Mouse (Mus musculus): ENCODE data around the gene Ube2h. TPM values are rescaled to one million over a fixed set of nuclear protein-coding genes. Genes with fewer than 3 reads are reported as not detected.

Gene Ube2h
- polyA plus RNA-seq, 1 experiment from 2014 or later: 72.4 TPM

DNA sequence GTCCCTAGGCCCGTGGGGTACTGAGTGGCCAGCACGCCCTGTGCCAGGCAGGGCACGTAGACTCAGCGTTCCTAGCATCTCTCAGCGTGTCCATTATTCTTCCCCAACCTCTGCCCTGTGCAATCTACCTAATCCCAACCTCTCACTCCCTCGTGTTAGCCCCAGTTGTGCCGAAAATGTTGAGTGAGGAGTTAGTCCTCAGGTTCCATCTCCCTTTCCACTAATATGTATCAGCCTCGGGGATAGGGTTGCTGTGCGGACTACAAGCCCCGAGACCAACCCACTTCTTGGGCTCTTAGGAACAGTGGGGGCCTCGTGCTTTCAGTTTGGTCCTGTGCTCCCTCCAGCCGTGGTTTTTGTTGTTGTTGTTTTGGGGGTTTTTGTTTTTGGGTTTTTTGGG lies 127.8 kb downstream of the Ube2h start:
- Histone ChIP-seq H3K4me1 (peaks cover 47% of the 10 kb centered on the region), H3K9me3 (replicated peaks) (no peaks in the 10 kb centered on the region), H3K36me3 (no peaks in the 10 kb centered on the region), H3K4me3 (0 out of 2 replicates have a peak overlapping the region, but pooled peaks have one; percentile 32), H3K9ac (no peak overlapping the region), H3K4me2 (replicated peaks) (peak overlapping the region; percentile 40; the same call in 1 of the 2 replicates), H3K27ac (no peak overlapping the region), H3K27me3 (peaks cover 95% of the 10 kb centered on the region)
- no peak for ATAC-seq (ENCODE audit: low FRiP score)
- under 1% methylated on average over 12 of the region's 12 CpGs for WGBS

GRCm38 (mm10) chr6:30175918-30176421 lies 128.4 kb downstream of the Ube2h start:
- H3K4me1 ChIP-seq: peaks cover 47% of the 10 kb centered on the region
- H3K4me3 ChIP-seq: peak overlapping the region; percentile 32
- H3K36me3 ChIP-seq: no peaks in the 10 kb centered on the region
- H3K9ac ChIP-seq: no peak overlapping the region
- H3K27me3 ChIP-seq: peaks cover 95% of the 10 kb centered on the region
- H3K27ac ChIP-seq: no peak overlapping the region
- WGBS: under 1% methylated on average over 28 of the region's 28 CpGs
- ATAC-seq (ENCODE audit: low FRiP score): 0 out of 2 replicates have a peak, but pooled peaks have one; percentile 6
- H3K9me3 ChIP-seq (replicated peaks): no peaks in the 10 kb centered on the region
- peak overlapping the region; percentile 40 for H3K4me2 ChIP-seq (replicated peaks)

GRCm38 (mm10) chr6:30175225-30175917 lies 129.0 kb downstream of the Ube2h start:
- no peaks in the 10 kb centered on the region for H3K36me3 ChIP-seq
- WGBS: under 1% methylated on average over 45 of the region's 45 CpGs

GRCm38 (mm10) chr6:30174461-30175224 lies 129.7 kb downstream of the Ube2h start:
- Histone ChIP-seq H3K9me3 (replicated peaks) (no peaks in the 10 kb centered on the region), H3K27me3 (peaks cover 95% of the 10 kb centered on the region), H3K36me3 (no peaks in the 10 kb centered on the region), H3K9ac (no peak overlapping the region; the same call in 1 of the 2 replicates), H3K4me1 (peaks cover 47% of the 10 kb centered on the region), H3K4me3 (peak overlapping the region; percentile 32), H3K27ac (peak overlapping the region; percentile 60), H3K4me2 (replicated peaks) (peak overlapping the region; percentile 40)
- ATAC-seq (ENCODE audit: low FRiP score): no peak
- under 1% methylated on average over 28 of the region's 33 CpGs for WGBS

More at GRCm38 (mm10) chr6:30175225-30175917, 129.0 kb downstream of the Ube2h start:
- Histone ChIP-seq H3K4me1 (peaks cover 47% of the 10 kb centered on the region), H3K4me3 (peak overlapping the region; percentile 32), H3K9me3 (replicated peaks) (no peaks in the 10 kb centered on the region), H3K9ac (no peak overlapping the region), H3K4me2 (replicated peaks) (peak overlapping the region; percentile 40), H3K27me3 (peaks cover 95% of the 10 kb centered on the region), H3K27ac (0 out of 2 replicates have a peak overlapping the region, but pooled peaks have one; percentile 17)
- ATAC-seq (ENCODE audit: low FRiP score): no peak

DNA sequence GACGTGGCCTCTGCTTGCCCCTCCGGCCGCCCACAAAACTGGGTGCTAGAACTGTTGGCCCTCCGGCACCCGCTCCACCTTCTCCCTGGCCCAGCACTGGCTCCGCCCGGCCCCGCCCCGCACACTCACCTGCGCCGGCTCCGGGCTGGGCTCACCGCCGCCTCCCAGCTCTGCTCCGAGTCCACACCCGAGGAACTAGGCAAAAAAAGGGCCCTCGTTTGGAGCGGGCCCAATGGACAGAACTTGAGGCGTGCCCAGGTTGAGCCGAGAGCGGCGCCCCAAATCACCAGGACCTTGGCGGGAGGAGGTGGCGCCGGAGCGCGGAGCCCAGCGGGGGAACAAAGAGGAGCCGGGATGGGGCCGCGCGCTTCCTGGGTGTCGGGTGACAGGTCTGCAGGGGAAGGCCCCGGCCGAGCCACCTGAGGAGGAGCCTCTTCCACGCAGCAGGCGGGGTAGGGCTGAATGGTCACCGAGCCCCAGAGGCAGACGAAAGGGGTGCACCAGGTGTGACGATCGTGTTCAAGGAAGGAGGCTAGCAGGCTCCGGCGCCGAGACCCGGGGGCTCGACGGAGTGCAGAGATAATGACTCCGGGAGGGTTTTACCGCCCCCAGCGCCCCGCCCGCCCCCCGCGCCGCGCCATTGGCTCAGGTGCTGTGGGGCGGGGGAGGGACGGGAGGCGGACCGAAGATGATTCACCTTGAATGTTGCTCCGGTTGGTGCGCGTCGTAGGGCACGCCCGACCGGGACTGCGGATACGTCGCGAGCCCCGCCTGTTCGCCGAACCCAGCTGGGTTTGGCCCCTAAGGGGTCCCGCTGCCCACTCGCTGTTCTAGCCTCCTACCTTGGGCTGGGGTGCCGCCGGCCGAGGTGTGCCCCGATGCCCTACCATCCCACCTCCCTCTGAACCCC lies 130.5 kb downstream of the Ube2h start:
- no peaks in the 10 kb centered on the region for H3K9me3 ChIP-seq (replicated peaks)
- H3K36me3 ChIP-seq: no peaks in the 10 kb centered on the region
- ATAC-seq (ENCODE audit: low FRiP score): no peak; the same call in 1 of the 2 replicates
- peak overlapping the region; percentile 32 for H3K4me3 ChIP-seq
- H3K4me2 ChIP-seq (replicated peaks): peak overlapping the region; percentile 40
- WGBS: 1% methylated on average over 80 of the region's 80 CpGs
- peak overlapping the region; percentile 41; the same call in 1 of the 2 replicates for H3K9ac ChIP-seq
- peak overlapping the region; percentile 60 for H3K27ac ChIP-seq
- H3K27me3 ChIP-seq: peaks cover 97% of the 10 kb centered on the region
- H3K4me1 ChIP-seq: peaks cover 44% of the 10 kb centered on the region

DNA sequence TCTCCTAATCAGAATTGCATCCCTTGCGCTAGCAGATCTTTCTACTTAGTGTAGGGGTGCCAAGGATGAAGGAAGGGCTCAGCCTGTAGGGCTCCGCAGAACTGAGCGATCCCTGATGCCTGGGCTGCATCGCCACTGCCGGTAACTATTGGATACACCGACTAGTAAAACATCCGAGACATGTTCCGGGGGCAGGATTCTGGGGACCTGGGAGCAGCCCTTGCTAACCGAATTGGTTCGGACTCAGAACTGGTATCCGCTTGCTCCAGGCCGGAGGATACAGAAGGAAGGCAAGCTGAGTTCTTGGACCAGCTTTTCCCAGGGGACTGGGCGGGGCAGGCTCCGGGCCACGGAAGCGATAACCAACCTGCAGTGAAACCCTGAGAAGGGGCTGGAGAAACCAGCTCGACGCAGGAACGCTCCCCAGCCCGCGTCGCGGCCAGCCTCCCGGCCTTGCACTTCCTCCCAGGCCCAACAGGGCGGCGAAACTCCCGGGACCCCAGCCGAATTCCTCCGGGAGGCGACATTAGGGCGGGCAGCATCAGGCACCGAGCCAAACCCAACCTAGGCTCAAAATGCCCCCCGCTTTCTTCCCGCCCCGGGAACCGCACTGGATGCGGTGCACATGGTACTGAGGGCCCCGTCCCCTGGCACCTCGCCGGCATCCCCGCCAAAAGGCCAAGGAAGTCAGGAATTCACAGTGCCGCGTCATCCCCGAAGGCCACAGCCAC lies 131.4 kb downstream of the Ube2h start:
- Histone ChIP-seq H3K9ac (peak overlapping the region; percentile 41), H3K4me3 (peak overlapping the region; percentile 32), H3K4me2 (replicated peaks) (peak overlapping the region; percentile 40), H3K27me3 (peaks cover 94% of the 10 kb centered on the region), H3K27ac (peak overlapping the region; percentile 60), H3K36me3 (no peaks in the 10 kb centered on the region), H3K4me1 (peaks cover 40% of the 10 kb centered on the region), H3K9me3 (replicated peaks) (no peaks in the 10 kb centered on the region)
- WGBS: 2% methylated on average over 44 of the region's 44 CpGs
- ATAC-seq (ENCODE audit: low FRiP score): no peak

DNA sequence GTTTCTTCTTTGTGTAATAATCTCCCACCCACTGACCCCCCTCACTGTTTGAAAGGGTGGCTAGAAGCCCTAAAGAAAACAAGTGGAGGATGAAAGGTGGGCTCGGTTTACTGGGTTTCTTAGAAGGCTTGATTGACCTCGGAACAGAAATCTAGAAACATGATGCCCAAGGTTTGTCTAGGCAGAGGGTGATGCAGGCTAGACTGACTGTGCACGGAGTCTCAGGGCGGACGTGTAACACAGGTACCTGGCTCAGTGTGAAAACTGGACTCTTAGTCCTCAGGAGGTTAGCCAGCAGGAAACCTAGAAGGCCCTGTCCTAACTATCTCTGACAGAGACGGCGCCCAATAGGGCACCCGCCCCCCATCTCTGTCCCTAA lies 131.9 kb downstream of the Ube2h start:
- H3K4me3 ChIP-seq: peak overlapping the region; percentile 32
- H3K4me1 ChIP-seq: peaks cover 41% of the 10 kb centered on the region
- H3K36me3 ChIP-seq: no peaks in the 10 kb centered on the region
- H3K9ac ChIP-seq: no peak overlapping the region
- ATAC-seq (ENCODE audit: low FRiP score): no peak
- no peaks in the 10 kb centered on the region for H3K9me3 ChIP-seq (replicated peaks)
- H3K4me2 ChIP-seq (replicated peaks): peak overlapping the region; percentile 40
- peak overlapping the region; percentile 48; the same call in 1 of the 2 replicates for H3K27ac ChIP-seq
- peaks cover 96% of the 10 kb centered on the region for H3K27me3 ChIP-seq
- WGBS: 9% methylated on average over 8 of the region's 8 CpGs

- peak overlapping the region; percentile 32; the same call in 1 of the 2 replicates for H3K4me3 ChIP-seq
- H3K4me1 ChIP-seq: peaks cover 44% of the 10 kb centered on the region
- no peak overlapping the region for H3K9ac ChIP-seq
- H3K9me3 ChIP-seq (replicated peaks): no peaks in the 10 kb centered on the region
- WGBS: 19% methylated on average over 10 of the region's 10 CpGs
- H3K27me3 ChIP-seq: peaks cover 92% of the 10 kb centered on the region
- H3K36me3 ChIP-seq: no peaks in the 10 kb centered on the region
- no peak for ATAC-seq (ENCODE audit: low FRiP score)
- no peak overlapping the region for H3K27ac ChIP-seq
- H3K4me2 ChIP-seq (replicated peaks): peak overlapping the region; percentile 40; the same call in 1 of the 2 replicates
Measured at GRCm38 (mm10) chr6:30171967-30172366, 132.4 kb downstream of the Ube2h start.

- peaks cover 49% of the 10 kb centered on the region for H3K4me1 ChIP-seq
- no peak for ATAC-seq (ENCODE audit: low FRiP score)
- no peak overlapping the region for H3K9ac ChIP-seq
- H3K4me3 ChIP-seq: peak overlapping the region; percentile 13
- no peaks in the 10 kb centered on the region for H3K9me3 ChIP-seq (replicated peaks)
- peaks cover 86% of the 10 kb centered on the region for H3K27me3 ChIP-seq
- H3K4me2 ChIP-seq (replicated peaks): 0 out of 2 replicates have a peak overlapping the region, but pooled peaks have one; percentile 6
- 25% methylated on average over 8 of the region's 8 CpGs for WGBS
- no peak overlapping the region for H3K27ac ChIP-seq
- no peaks in the 10 kb centered on the region for H3K36me3 ChIP-seq
Measured at GRCm38 (mm10) chr6:30171226-30171625, 133.1 kb downstream of the Ube2h start.

- Histone ChIP-seq H3K9ac (no peak overlapping the region), H3K27ac (no peak overlapping the region), H3K4me3 (no peak overlapping the region), H3K27me3 (peaks cover 65% of the 10 kb centered on the region), H3K4me1 (peaks cover 31% of the 10 kb centered on the region), H3K4me2 (replicated peaks) (no peak overlapping the region), H3K9me3 (replicated peaks) (no peaks in the 10 kb centered on the region), H3K36me3 (no peaks in the 10 kb centered on the region)
- 56% methylated on average over 12 of the region's 12 CpGs for WGBS
- ATAC-seq (ENCODE audit: low FRiP score): no peak
Measured at GRCm38 (mm10) chr6:30169148-30169547, 135.2 kb downstream of the Ube2h start.

DNA sequence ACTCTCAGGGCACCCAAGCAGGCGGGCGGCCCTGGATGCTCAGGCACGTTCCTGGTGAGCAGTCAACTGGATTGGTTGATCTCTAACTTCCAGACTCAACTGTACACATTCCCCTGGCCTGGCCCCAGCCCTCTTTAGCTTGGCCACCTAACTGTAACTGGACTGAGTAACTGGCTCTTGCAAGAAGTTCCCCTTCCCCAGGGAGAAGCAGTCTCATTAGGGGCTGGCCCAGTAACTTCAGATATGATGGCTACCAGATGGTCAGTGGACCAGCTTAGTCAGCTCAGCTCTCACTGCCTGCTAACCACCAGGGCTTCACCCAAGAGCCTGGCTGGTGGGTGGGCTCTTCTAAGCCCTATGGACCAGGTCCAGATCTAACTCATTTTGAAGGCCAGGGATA lies 136.1 kb downstream of the Ube2h start:
- no peak overlapping the region for H3K9ac ChIP-seq
- ATAC-seq (ENCODE audit: low FRiP score): no peak
- H3K4me2 ChIP-seq (replicated peaks): no peak overlapping the region
- no peaks in the 10 kb centered on the region for H3K9me3 ChIP-seq (replicated peaks)
- WGBS: 92% methylated on average over 3 of the region's 3 CpGs
- H3K36me3 ChIP-seq: no peaks in the 10 kb centered on the region
- H3K27me3 ChIP-seq: peaks cover 56% of the 10 kb centered on the region
- H3K4me1 ChIP-seq: peaks cover 22% of the 10 kb centered on the region
- H3K27ac ChIP-seq: no peak overlapping the region
- H3K4me3 ChIP-seq: no peak overlapping the region

Measured in hindbrain, embryonic 12.5 days (tissue).